Mouse (Mus musculus): ENCODE results near the gene Osbpl3. TPM values are rescaled to one million over a fixed set of nuclear protein-coding genes. Genes with fewer than 3 reads are reported as not detected.

Gene Osbpl3
- polyA plus RNA-seq, 1 experiment from 2014 or later, result 5.3 TPM

DNA sequence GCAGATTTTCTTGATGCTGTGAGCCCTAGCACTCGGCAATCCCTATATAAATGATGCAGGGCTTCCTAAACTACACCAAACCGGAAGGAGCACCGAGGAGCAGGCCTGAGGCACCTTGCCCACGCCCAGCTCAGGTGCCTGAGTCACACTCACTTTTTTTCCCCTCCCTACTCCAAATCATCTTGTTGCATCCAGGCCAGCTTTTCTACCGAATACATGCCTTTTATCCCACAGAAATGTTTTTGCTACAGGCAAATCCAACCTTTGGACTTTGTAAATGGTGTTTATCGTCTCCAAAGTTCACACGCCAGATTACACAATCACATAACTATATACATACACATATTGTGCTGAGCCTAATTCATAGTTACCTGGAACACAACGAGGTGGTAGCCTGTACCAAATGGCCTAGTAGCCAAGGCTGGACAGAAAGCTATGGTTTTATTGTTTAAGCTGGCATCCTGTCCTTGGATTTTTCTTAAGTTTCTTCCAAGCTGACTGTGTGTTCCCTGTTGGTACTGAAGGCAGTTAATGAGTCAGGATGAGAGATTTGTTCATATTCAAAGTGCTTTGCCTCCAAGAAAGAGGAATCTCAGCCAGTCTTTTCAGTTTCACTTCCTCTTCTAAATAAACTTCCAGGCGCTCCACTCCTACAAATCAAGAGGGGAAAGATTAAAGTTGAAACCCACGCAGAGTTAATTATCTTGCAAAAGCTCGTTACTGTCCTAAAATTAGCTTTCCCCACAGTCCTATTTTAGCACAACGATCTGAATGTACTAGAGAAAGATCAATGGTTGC is 1.7 kb upstream of the Osbpl3 start:
- Histone ChIP-seq H3K9me3 (ENCODE audit: control insufficient read depth, low read length) (no peaks in the 10 kb centered on the region), H3K4me3 (replicated peaks; ENCODE audit: low read length) (no peak overlapping the region), H3K4me2 (ENCODE audit: low read length) (no peak overlapping the region), H3K36me3 (ENCODE audit: control insufficient read depth, insufficient read depth) (no peaks in the 10 kb centered on the region), H3K27me3 (replicated peaks; ENCODE audit: control insufficient read depth, insufficient read depth, low read length) (no peaks in the 10 kb centered on the region; the same call in 1 of the 2 replicates), H3K27ac (ENCODE audit: low read length) (no peak overlapping the region), H3K9ac (replicated peaks; ENCODE audit: low read depth, low read length) (no peak overlapping the region), H3K4me1 (replicated peaks; ENCODE audit: control insufficient read depth, insufficient read depth, low read length) (peaks cover 7% of the 10 kb centered on the region; the same call in 1 of the 2 replicates)
- 73% methylated on average over 12 of the region's 12 CpGs for WGBS
- no peak for ATAC-seq

DNA sequence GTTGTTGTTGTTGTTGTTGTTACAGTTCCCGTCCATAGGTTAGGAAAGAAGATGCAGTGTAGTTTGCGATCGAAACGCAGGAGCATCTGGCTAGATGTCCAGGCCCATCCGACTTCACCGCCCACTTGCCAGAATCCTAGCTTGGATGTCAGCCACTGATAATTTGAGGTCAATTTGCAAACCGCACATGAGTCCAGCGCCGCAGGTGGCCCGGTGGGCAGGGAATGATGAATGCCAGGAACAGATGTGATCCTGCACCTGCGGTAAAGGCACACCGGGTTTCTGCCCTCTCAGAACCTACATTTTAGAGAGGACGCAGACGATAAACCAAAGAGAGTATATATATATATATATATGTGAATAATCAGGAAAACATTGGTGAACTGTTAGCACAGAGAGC is 705 bp upstream of the Osbpl3 start:
- Histone ChIP-seq H3K27ac (ENCODE audit: low read length) (no peak overlapping the region), H3K9me3 (ENCODE audit: control insufficient read depth, low read length) (no peaks in the 10 kb centered on the region), H3K9ac (replicated peaks; ENCODE audit: low read depth, low read length) (no peak overlapping the region), H3K4me3 (replicated peaks; ENCODE audit: low read length) (no peak overlapping the region; the same call in 1 of the 2 replicates), H3K4me2 (ENCODE audit: low read length) (peak overlapping the region; percentile 78), H3K27me3 (replicated peaks; ENCODE audit: control insufficient read depth, insufficient read depth, low read length) (no peaks in the 10 kb centered on the region; the same call in 1 of the 2 replicates), H3K36me3 (ENCODE audit: control insufficient read depth, insufficient read depth) (no peaks in the 10 kb centered on the region), H3K4me1 (replicated peaks; ENCODE audit: control insufficient read depth, insufficient read depth, low read length) (peaks cover 7% of the 10 kb centered on the region; the same call in 1 of the 2 replicates)
- WGBS, result 67% methylated on average over 14 of the region's 14 CpGs
- ATAC-seq, result no peak

DNA sequence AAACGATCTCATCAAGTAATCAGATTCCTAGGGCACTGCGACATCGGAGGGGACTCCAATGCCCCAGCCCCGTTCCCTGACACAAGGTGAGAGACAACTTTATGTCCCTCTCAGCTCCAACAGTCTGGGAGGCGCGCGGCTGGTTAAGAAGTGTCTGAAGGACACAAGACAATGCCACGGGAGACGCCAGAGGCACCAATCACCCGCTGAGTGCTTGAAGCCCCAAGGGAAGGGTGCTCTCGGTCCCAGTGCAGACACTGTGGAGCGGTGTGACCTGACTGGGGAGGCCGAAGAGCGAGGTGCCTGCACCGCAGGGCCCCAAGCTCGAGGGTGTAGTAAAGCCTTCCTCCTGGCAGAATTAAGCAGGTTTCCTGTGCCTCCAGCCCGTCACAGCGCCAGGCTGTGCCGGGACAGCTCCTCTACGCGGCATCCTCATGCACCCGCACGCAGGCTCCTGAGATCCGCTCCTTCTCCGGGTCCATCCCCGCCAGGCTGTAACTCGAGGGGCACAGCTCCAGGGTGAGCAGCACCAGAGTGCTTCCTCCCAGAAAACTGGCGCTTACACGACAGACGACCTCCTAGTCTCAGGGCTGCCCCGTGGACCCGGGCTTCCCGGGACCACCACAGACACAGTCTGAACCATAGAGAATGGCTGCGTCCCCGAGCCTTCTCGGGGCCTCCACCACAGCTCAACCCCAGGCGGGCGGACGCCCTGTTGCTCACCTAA is 736 bp downstream of the Osbpl3 start:
- Histone ChIP-seq H3K4me1 (replicated peaks; ENCODE audit: control insufficient read depth, insufficient read depth, low read length) (peaks cover 7% of the 10 kb centered on the region; the same call in 1 of the 2 replicates), H3K9ac (replicated peaks; ENCODE audit: low read depth, low read length) (peak overlapping the region; percentile 64), H3K27ac (ENCODE audit: low read length) (peak overlapping the region; percentile 13; the same call in 1 of the 2 replicates), H3K36me3 (ENCODE audit: control insufficient read depth, insufficient read depth) (no peaks in the 10 kb centered on the region), H3K27me3 (replicated peaks; ENCODE audit: control insufficient read depth, insufficient read depth, low read length) (no peaks in the 10 kb centered on the region; the same call in 1 of the 2 replicates), H3K9me3 (ENCODE audit: control insufficient read depth, low read length) (no peaks in the 10 kb centered on the region), H3K4me3 (replicated peaks; ENCODE audit: low read length) (peak overlapping the region; percentile 60), H3K4me2 (ENCODE audit: low read length) (peak overlapping the region; percentile 78)
- under 1% methylated on average over 39 of the region's 39 CpGs for WGBS
- peak; percentile 61 for ATAC-seq

DNA sequence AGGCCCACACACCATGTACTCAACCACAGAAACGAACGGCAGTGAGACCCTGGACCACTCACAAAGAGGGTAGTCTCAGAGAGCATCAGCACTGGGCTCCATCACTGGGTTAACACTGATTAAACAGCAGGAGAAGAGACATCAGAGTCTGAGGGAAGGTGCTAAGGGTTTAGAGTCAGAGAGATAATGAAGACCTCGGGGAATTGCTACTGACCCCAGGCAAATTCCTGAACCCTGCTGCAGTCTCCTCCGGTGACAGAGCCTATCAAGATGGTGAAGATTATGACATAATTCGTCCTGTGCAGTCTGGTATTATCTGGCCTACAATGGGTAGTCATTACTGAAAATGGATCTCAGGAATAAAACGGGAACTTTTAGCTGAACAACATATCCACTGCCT is 2.4 kb downstream of the Osbpl3 start:
- no peak overlapping the region for H3K4me2 ChIP-seq (ENCODE audit: low read length)
- no peak overlapping the region for H3K4me3 ChIP-seq (replicated peaks; ENCODE audit: low read length)
- H3K36me3 ChIP-seq (ENCODE audit: control insufficient read depth, insufficient read depth), result no peaks in the 10 kb centered on the region
- WGBS, result 62% methylated on average over 6 of the region's 6 CpGs
- no peak for ATAC-seq
- H3K4me1 ChIP-seq (replicated peaks; ENCODE audit: control insufficient read depth, insufficient read depth, low read length), result peaks cover 7% of the 10 kb centered on the region; the same call in 1 of the 2 replicates
- no peak overlapping the region for H3K9ac ChIP-seq (replicated peaks; ENCODE audit: low read depth, low read length)
- no peaks in the 10 kb centered on the region; the same call in 1 of the 2 replicates for H3K27me3 ChIP-seq (replicated peaks; ENCODE audit: control insufficient read depth, insufficient read depth, low read length)
- no peak overlapping the region for H3K27ac ChIP-seq (ENCODE audit: low read length)
- H3K9me3 ChIP-seq (ENCODE audit: control insufficient read depth, low read length), result no peaks in the 10 kb centered on the region

DNA sequence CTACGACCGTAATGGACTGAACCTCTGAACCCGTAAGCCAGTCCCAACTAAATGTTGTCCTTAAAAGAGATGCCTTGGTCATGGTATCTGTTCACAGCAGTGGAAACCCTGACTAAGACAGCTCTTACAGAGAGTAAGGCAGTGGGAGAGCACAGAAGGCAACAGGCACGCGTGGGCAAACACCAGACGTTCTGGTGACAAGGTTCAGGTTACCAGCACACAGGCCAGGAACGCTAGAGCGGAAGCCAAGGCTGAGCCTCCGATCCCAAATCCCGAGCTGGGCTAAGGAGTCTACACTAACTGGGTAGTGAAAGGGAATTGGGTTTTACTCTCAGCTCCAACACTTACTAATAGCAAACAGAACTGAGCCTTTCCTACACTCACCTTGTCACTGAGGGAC is 3.8 kb downstream of the Osbpl3 start:
- Histone ChIP-seq H3K4me1 (replicated peaks; ENCODE audit: control insufficient read depth, insufficient read depth, low read length) (peaks cover 7% of the 10 kb centered on the region; the same call in 1 of the 2 replicates), H3K4me3 (replicated peaks; ENCODE audit: low read length) (no peak overlapping the region), H3K27ac (ENCODE audit: low read length) (no peak overlapping the region), H3K9ac (replicated peaks; ENCODE audit: low read depth, low read length) (no peak overlapping the region), H3K27me3 (replicated peaks; ENCODE audit: control insufficient read depth, insufficient read depth, low read length) (no peaks in the 10 kb centered on the region; the same call in 1 of the 2 replicates), H3K36me3 (ENCODE audit: control insufficient read depth, insufficient read depth) (no peaks in the 10 kb centered on the region), H3K9me3 (ENCODE audit: control insufficient read depth, low read length) (no peaks in the 10 kb centered on the region), H3K4me2 (ENCODE audit: low read length) (no peak overlapping the region)
- WGBS, result 94% methylated on average over 10 of the region's 10 CpGs
- ATAC-seq, result no peak

DNA sequence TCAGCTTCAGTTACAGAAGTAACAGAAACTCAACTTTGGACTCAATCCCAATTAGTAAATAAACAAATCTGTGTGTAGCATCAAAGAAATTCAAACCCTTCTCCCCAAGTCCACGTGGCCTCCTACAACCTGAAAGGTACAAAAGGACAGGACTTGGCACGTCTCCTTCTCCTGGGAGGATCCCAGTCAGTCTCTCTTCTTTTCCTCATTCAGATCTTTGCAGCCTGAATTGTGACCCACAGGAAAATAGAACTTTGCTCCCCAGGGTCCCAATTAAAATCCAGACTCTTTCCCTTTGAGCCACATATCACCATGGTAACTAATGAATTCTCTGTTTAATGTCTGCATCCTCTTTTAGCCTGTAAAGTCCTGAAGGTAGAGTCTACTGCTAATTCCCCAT is 10.4 kb downstream of the Osbpl3 start:
- peak; percentile 33; the same call in 1 of the 2 replicates for ATAC-seq
- H3K36me3 ChIP-seq (ENCODE audit: control insufficient read depth, insufficient read depth), result no peaks in the 10 kb centered on the region
- H3K4me3 ChIP-seq (replicated peaks; ENCODE audit: low read length), result no peak overlapping the region
- H3K9ac ChIP-seq (replicated peaks; ENCODE audit: low read depth, low read length), result no peak overlapping the region
- no peak overlapping the region for H3K27ac ChIP-seq (ENCODE audit: low read length)
- no peaks in the 10 kb centered on the region for H3K27me3 ChIP-seq (replicated peaks; ENCODE audit: control insufficient read depth, insufficient read depth, low read length)
- H3K9me3 ChIP-seq (ENCODE audit: control insufficient read depth, low read length), result no peaks in the 10 kb centered on the region
- no peaks in the 10 kb centered on the region for H3K4me1 ChIP-seq (replicated peaks; ENCODE audit: control insufficient read depth, insufficient read depth, low read length)
- 8% methylated on average over 2 of the region's 2 CpGs for WGBS
- no peak overlapping the region for H3K4me2 ChIP-seq (ENCODE audit: low read length)

DNA sequence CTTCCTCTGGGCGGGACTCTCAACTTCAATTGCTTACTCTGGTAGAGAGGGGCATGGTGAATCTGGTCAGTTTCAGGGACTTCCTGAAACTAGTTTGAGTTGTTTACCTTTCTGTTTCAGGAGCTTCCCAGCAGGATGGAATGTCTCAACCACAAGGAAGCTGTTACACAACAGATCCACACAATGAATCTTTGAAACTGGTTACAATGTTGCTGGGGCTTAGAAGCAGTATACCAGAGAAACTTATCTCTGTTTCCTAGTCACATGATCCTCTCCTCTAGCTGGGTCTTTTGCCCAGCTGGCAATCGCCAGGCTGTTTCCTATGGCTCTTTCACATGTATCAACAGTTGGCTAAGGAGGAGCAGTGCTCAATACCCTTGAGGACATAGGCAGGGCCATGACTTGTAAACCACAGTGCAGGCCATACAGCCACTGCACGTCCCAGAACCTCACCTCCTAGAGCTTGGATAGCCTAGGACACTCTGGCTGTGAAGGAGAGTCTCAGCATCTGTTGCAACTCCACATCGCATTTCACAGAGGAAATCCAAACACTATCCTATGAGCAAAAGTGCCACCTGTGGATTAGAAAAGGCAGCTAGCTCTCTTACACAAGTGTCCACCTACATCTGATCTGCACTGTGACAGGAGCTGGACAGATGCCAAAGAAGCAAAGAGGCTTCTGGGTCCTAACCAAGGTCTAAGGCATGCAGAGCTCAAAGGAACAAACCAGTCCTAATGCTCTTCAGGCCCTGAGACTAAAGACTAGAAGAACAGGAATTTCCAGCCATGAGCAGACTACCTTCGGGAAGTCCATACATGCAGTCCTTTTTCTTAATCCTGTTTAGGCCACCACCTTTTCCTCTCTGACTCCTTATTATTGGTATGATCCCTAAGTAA is 14.8 kb downstream of the Osbpl3 start:
- WGBS, result 97% methylated on average over 5 of the region's 5 CpGs
- Histone ChIP-seq H3K4me1 (replicated peaks; ENCODE audit: control insufficient read depth, insufficient read depth, low read length) (no peaks in the 10 kb centered on the region), H3K9ac (replicated peaks; ENCODE audit: low read depth, low read length) (no peak overlapping the region), H3K36me3 (ENCODE audit: control insufficient read depth, insufficient read depth) (no peaks in the 10 kb centered on the region), H3K4me2 (ENCODE audit: low read length) (no peak overlapping the region), H3K27me3 (replicated peaks; ENCODE audit: control insufficient read depth, insufficient read depth, low read length) (no peaks in the 10 kb centered on the region), H3K4me3 (replicated peaks; ENCODE audit: low read length) (no peak overlapping the region), H3K27ac (ENCODE audit: low read length) (no peak overlapping the region), H3K9me3 (ENCODE audit: control insufficient read depth, low read length) (no peaks in the 10 kb centered on the region)
- no peak for ATAC-seq

DNA sequence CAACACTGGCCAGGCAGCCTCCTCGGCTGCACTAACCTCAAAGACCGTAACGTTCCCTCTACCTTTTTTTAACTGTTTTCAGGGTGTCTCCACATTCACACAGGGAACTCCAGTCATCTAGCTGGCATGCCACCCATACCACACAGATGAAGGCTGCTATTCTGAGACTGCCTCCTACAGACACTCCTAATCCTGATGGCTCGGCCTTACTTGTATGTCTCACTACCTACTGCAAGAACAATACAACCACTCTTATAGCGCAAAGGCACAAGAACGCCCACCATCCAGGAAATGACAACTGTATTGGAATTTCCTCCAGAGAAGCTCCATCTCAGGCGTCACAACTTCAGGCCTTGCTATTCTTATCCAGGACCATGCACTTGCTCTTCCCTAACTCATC is 15.8 kb downstream of the Osbpl3 start:
- WGBS, result 93% methylated on average over 7 of the region's 7 CpGs

More for the DNA sequence above, 15.8 kb downstream of the Osbpl3 start:
- Histone ChIP-seq H3K27ac (ENCODE audit: low read length) (no peak overlapping the region), H3K36me3 (ENCODE audit: control insufficient read depth, insufficient read depth) (no peaks in the 10 kb centered on the region), H3K9me3 (ENCODE audit: control insufficient read depth, low read length) (no peaks in the 10 kb centered on the region), H3K4me3 (replicated peaks; ENCODE audit: low read length) (no peak overlapping the region), H3K9ac (replicated peaks; ENCODE audit: low read depth, low read length) (no peak overlapping the region), H3K27me3 (replicated peaks; ENCODE audit: control insufficient read depth, insufficient read depth, low read length) (no peaks in the 10 kb centered on the region), H3K4me2 (ENCODE audit: low read length) (no peak overlapping the region), H3K4me1 (replicated peaks; ENCODE audit: control insufficient read depth, insufficient read depth, low read length) (no peaks in the 10 kb centered on the region)
- ATAC-seq, result no peak

Measured in forebrain, embryonic 16.5 days (tissue).